Mouse (Mus musculus): ENCODE data around the gene Fam166b.

- no peak for TF ChIP-seq CTCF (IDR thresholded peaks at IDR 0.05; ENCODE audit: low read depth)
- TF ChIP-seq EP300 (optimal IDR thresholded peaks at IDR 0.05): no peak
These were observed 3.9 kb upstream of the Fam166b start for GRCm38 (mm10) chr4:43432832-43433231.

Measured in stomach, postnatal 0 days (tissue).